Mouse (Mus musculus) kidney, postnatal 0 days (tissue): Measurements from ENCODE around the gene B3gnt8. TPM values are rescaled to one million over a fixed set of nuclear protein-coding genes. Genes with fewer than 3 reads are reported as not detected.

Experiments used
- ATAC-seq: fragments of 200-750 bp; cut with Nextera tagmentation; replicated peaks from 2 replicates; pipeline ENCODE4 v1.8.0; 2017; ENCODE audit warnings: low read depth, moderate number of reproducible peaks, moderate TSS enrichment, moderate library complexity; ENCODE audit not compliant: low FRiP score
- DNase-seq: peaks from one replicate; pipeline ENCODE4 v3.0.0-alpha.2; 2016; ENCODE audit warnings: low spot score
- H3K27ac ChIP-seq: fragments of 300-500 bp; sonication (generic); 2 replicates; pipeline ENCODE4 v1.5.1; 2014; ENCODE audit warnings: mild to moderate bottlenecking
- H3K27me3 ChIP-seq: fragments of 300-500 bp; sonication (generic); 2 replicates; pipeline ENCODE4 v1.6.1; 2014; ENCODE audit warnings: low read length, mixed read lengths; ENCODE audit not compliant: insufficient read depth
- H3K36me3 ChIP-seq: fragments of 300-500 bp; sonication (generic); 2 replicates; pipeline ENCODE4 v1.6.1; 2014; ENCODE audit warnings: low read length, mixed read lengths; ENCODE audit not compliant: insufficient read depth
- H3K4me1 ChIP-seq: fragments of 300-500 bp; sonication (generic); replicated peaks from 2 replicates; pipeline ENCODE4 v1.6.1; 2014; ENCODE audit warnings: antibody characterized with exemption, low read length, mixed read lengths; ENCODE audit not compliant: insufficient read depth
- H3K4me2 ChIP-seq: fragments of 300-500 bp; sonication (generic); 2 replicates; pipeline ENCODE4 v1.6.1; 2014; ENCODE audit warnings: mild to moderate bottlenecking, low read length, moderate library complexity, mixed read lengths
- H3K4me3 ChIP-seq: fragments of 300-500 bp; sonication (generic); replicated peaks from 2 replicates; pipeline ENCODE4 v1.5.1; 2014; ENCODE audit warnings: low read depth, low read length
- H3K9ac ChIP-seq: fragments of 300-500 bp; sonication (generic); 2 replicates; pipeline ENCODE4 v1.6.1; 2014; ENCODE audit warnings: low read depth, low read length
- H3K9me3 ChIP-seq: fragments of 300-500 bp; sonication (generic); replicated peaks from 2 replicates; pipeline ENCODE4 v1.6.1; 2016; ENCODE audit warnings: low read length, inconsistent platforms, mixed read lengths
- CTCF ChIP-seq: IDR thresholded peaks from 2 replicates; pipeline ENCODE4 v1.5.1; 2016; ENCODE audit warnings: antibody characterized with exemption, low read depth, mild to moderate bottlenecking, moderate library complexity
- WGBS: fragments of 180-500 bp; shearing (Covaris S2); extraction: QIAGEN DNeasy Blood & Tissue Kit; methylation state at CpG from one replicate; pipeline ENCODE4 v1.1.7; 2014; 5-methylcytosine and 5-hydroxymethylcytosine counted together
- polyA plus RNA-seq: library from polyadenylated mRNA; unstranded; fragments of >200 nt; fragmentation: Nextera tagmentation; extraction: Ambion mirVana; gene quantifications from 2 replicates; pipeline ENCODE4 v1.2.1, GENCODE M21; 2015

Gene B3gnt8
- polyA plus RNA-seq, 1 experiment from 2014 or later, result 9.3 TPM

- WGBS, result 80% methylated on average over 5 of the region's 5 CpGs
- H3K4me1 ChIP-seq, result 0 out of 2 replicates have a peak, but pooled peaks cover 10% of the 10 kb centered on the region
- H3K4me3 ChIP-seq, result no peak overlapping the region
- H3K9ac ChIP-seq, result no peak overlapping the region
- ATAC-seq (no peak), DNase-seq (no peak)
- H3K9me3 ChIP-seq, result no peaks in the 10 kb centered on the region
- TF ChIP-seq CTCF, result no peak
- peaks cover 10% of the 10 kb centered on the region; the same call in 1 of the 2 replicates for H3K36me3 ChIP-seq
- no peak overlapping the region for H3K27ac ChIP-seq
- no peak overlapping the region for H3K4me2 ChIP-seq
- H3K27me3 ChIP-seq, result no peaks in the 10 kb centered on the region
These were observed 1.6 kb upstream of the B3gnt8 start for GRCm38 (mm10) chr7:25624851-25625250.

GRCm38 (mm10) chr7:25625594-25626250 lies 732 bp upstream of the B3gnt8 start:
- WGBS, result 75% methylated on average over 10 of the region's 10 CpGs
- H3K36me3 ChIP-seq, result peaks cover 16% of the 10 kb centered on the region; the same call in 1 of the 2 replicates
- ATAC-seq, result no peak

GRCm38 (mm10) chr7:25627431-25628322 lies 1.2 kb downstream of the B3gnt8 start:
- Histone ChIP-seq H3K9me3 (no peaks in the 10 kb centered on the region), H3K27me3 (no peaks in the 10 kb centered on the region), H3K4me1 (0 out of 2 replicates have a peak, but pooled peaks cover 8% of the 10 kb centered on the region), H3K9ac (peak overlapping the region; percentile 43), H3K27ac (peak overlapping the region; percentile 65), H3K36me3 (peaks cover 25% of the 10 kb centered on the region; the same call in 1 of the 2 replicates), H3K4me3 (peak overlapping the region; percentile 31), H3K4me2 (peak overlapping the region; percentile 55)
- TF ChIP-seq CTCF, result no peak
- ATAC-seq (peak; percentile 71), DNase-seq (peak; percentile 80)
- 14% methylated on average over 38 of the region's 38 CpGs for WGBS

More at GRCm38 (mm10) chr7:25625594-25626250, 732 bp upstream of the B3gnt8 start:
- Histone ChIP-seq H3K4me2 (no peak overlapping the region), H3K4me1 (0 out of 2 replicates have a peak, but pooled peaks cover 8% of the 10 kb centered on the region), H3K4me3 (no peak overlapping the region), H3K27ac (peak overlapping the region; percentile 65; the same call in 1 of the 2 replicates), H3K9me3 (no peaks in the 10 kb centered on the region), H3K9ac (no peak overlapping the region), H3K27me3 (no peaks in the 10 kb centered on the region)
- TF ChIP-seq CTCF, result peak; percentile 59
- DNase-seq, result no peak

GRCm38 (mm10) chr7:25628323-25628620 lies 1.8 kb downstream of the B3gnt8 start:
- Histone ChIP-seq H3K4me1 (0 out of 2 replicates have a peak, but pooled peaks cover 8% of the 10 kb centered on the region), H3K9ac (peak overlapping the region; percentile 43; the same call in 1 of the 2 replicates), H3K9me3 (no peaks in the 10 kb centered on the region), H3K4me2 (peak overlapping the region; percentile 55), H3K27me3 (no peaks in the 10 kb centered on the region), H3K4me3 (peak overlapping the region; percentile 31), H3K27ac (no peak overlapping the region), H3K36me3 (peaks cover 31% of the 10 kb centered on the region; the same call in 1 of the 2 replicates)
- DNase-seq (no peak), ATAC-seq (no peak)
- WGBS, result 59% methylated on average over 8 of the region's 8 CpGs
- TF ChIP-seq CTCF, result no peak

- H3K36me3 ChIP-seq, result peaks cover 31% of the 10 kb centered on the region
- TF ChIP-seq CTCF, result no peak
- H3K4me3 ChIP-seq, result no peak overlapping the region
- H3K27ac ChIP-seq, result no peak overlapping the region
- 0 out of 2 replicates have a peak, but pooled peaks cover 8% of the 10 kb centered on the region for H3K4me1 ChIP-seq
- no peak overlapping the region for H3K9ac ChIP-seq
- ATAC-seq, result no peak
- H3K4me2 ChIP-seq, result no peak overlapping the region
- H3K27me3 ChIP-seq, result no peaks in the 10 kb centered on the region
- 83% methylated on average over 5 of the region's 5 CpGs for WGBS
- DNase-seq, result no peak
- no peaks in the 10 kb centered on the region for H3K9me3 ChIP-seq
These were observed 6.2 kb downstream of the B3gnt8 start for GRCm38 (mm10) chr7:25632679-25633078.

- no peak overlapping the region for H3K9ac ChIP-seq
These were observed 9.9 kb downstream of the B3gnt8 start for GRCm38 (mm10) chr7:25636373-25636772.

More at GRCm38 (mm10) chr7:25636373-25636772, 9.9 kb downstream of the B3gnt8 start:
- Histone ChIP-seq H3K27me3 (no peaks in the 10 kb centered on the region), H3K4me2 (no peak overlapping the region), H3K36me3 (peaks cover 25% of the 10 kb centered on the region), H3K9me3 (no peaks in the 10 kb centered on the region), H3K27ac (no peak overlapping the region), H3K4me1 (no peaks in the 10 kb centered on the region), H3K4me3 (no peak overlapping the region)
- no peak for TF ChIP-seq CTCF
- WGBS, result 48% methylated on average over 3 of the region's 3 CpGs
- DNase-seq, result no peak
- no peak for ATAC-seq
